Mouse (Mus musculus): Measurements from ENCODE around the gene Arfgap2. TPM values are rescaled to one million over a fixed set of nuclear protein-coding genes. Genes with fewer than 3 reads are reported as not detected.

Gene Arfgap2
- polyA plus RNA-seq, 2 experiments = 25.5 to 50.2 TPM

- no peaks in the 10 kb centered on the region for H3K36me3 ChIP-seq (replicated peaks; ENCODE audit: control insufficient read depth, insufficient read depth, low read depth)
- no peak overlapping the region; the same call in none of the 2 replicates for H3K9ac ChIP-seq (replicated peaks)
- TF ChIP-seq CTCF (IDR thresholded peaks at IDR 0.05; ENCODE audit: low read depth) (no peak), EP300 (IDR thresholded peaks at IDR 0.05; ENCODE audit: low read depth) (peak; percentile 83)
- peaks cover 17 to 27% of the 10 kb centered on the region in 2 experiments for H3K4me1 ChIP-seq (replicated peaks; ENCODE audit: control insufficient read depth in 2 of 2, insufficient read depth in 2 of 2, low read length in 1 of 2)
- peak; percentile 59 to 68 (median 62) for DNase-seq (ENCODE audit: low read depth in 3 of 3, low spot score in 3 of 3)
- ATAC-seq (ENCODE audit: insufficient read depth) = peak; percentile 92
- no peak overlapping the region for H3K27ac ChIP-seq
- no peak overlapping the region for H3K4me3 ChIP-seq (ENCODE audit: insufficient read depth in 1 of 2, low read depth in 2 of 2, low read length in 2 of 2)
- peak overlapping the region; percentile 18 for H3K4me2 ChIP-seq (ENCODE audit: low read depth)
- H3K9me3 ChIP-seq (ENCODE audit: control insufficient read depth, low read length) = no peaks in the 10 kb centered on the region
- no peaks in the 10 kb centered on the region; the same call in 1 of the 2 replicates for H3K27me3 ChIP-seq (ENCODE audit: control insufficient read depth, insufficient read depth, low read length)
- WGBS (ENCODE audit: insufficient replicate concordance) = 38% methylated on average over 5 of the region's 5 CpGs
Observed at GRCm38 (mm10) chr2:91244557-91245228, 20.1 kb upstream of the Arfgap2 start.

- WGBS (ENCODE audit: insufficient replicate concordance) = 68% methylated on average over 4 of the region's 4 CpGs
- Histone ChIP-seq H3K4me3 (ENCODE audit: insufficient read depth in 1 of 2, low read depth in 2 of 2, low read length in 2 of 2) (no peak overlapping the region), H3K9ac (replicated peaks) (no peak overlapping the region), H3K27ac (no peak overlapping the region), H3K36me3 (replicated peaks; ENCODE audit: control insufficient read depth, insufficient read depth, low read depth) (no peaks in the 10 kb centered on the region), H3K4me1 (replicated peaks; ENCODE audit: control insufficient read depth in 2 of 2, insufficient read depth in 2 of 2, low read length in 1 of 2) (peaks cover 12 to 15% of the 10 kb centered on the region in 2 experiments), H3K27me3 (ENCODE audit: control insufficient read depth, insufficient read depth, low read length) (peaks cover 9% of the 10 kb centered on the region), H3K4me2 (ENCODE audit: low read depth) (no peak overlapping the region), H3K9me3 (ENCODE audit: control insufficient read depth, low read length) (no peaks in the 10 kb centered on the region)
- TF ChIP-seq EP300 (IDR thresholded peaks at IDR 0.05; ENCODE audit: low read depth) = no peak
- no peak for TF ChIP-seq CTCF (IDR thresholded peaks at IDR 0.05; ENCODE audit: low read depth)
- DNase-seq (ENCODE audit: low read depth in 3 of 3, low spot score in 3 of 3) (no peak), ATAC-seq (ENCODE audit: insufficient read depth) (no peak)
Observed at GRCm38 (mm10) chr2:91248366-91248765, 16.4 kb upstream of the Arfgap2 start.

- no peak overlapping the region for H3K4me3 ChIP-seq (ENCODE audit: insufficient read depth in 1 of 2, low read depth in 2 of 2, low read length in 2 of 2)
- no peak overlapping the region for H3K4me2 ChIP-seq (ENCODE audit: low read depth)
- H3K27ac ChIP-seq = no peak overlapping the region
- WGBS (ENCODE audit: insufficient replicate concordance) = 58% methylated on average over 4 of the region's 4 CpGs
- no peaks in the 10 kb centered on the region for H3K36me3 ChIP-seq (replicated peaks; ENCODE audit: control insufficient read depth, insufficient read depth, low read depth)
- H3K27me3 ChIP-seq (ENCODE audit: control insufficient read depth, insufficient read depth, low read length) = peaks cover 35% of the 10 kb centered on the region
- ATAC-seq (ENCODE audit: insufficient read depth) (no peak), DNase-seq (ENCODE audit: low read depth in 3 of 3, low spot score in 3 of 3) (no peak)
- H3K4me1 ChIP-seq (replicated peaks; ENCODE audit: control insufficient read depth in 2 of 2, insufficient read depth in 2 of 2, low read length in 1 of 2) = no peaks in the 10 kb centered on the region
- no peaks in the 10 kb centered on the region for H3K9me3 ChIP-seq (ENCODE audit: control insufficient read depth, low read length)
- no peak overlapping the region for H3K9ac ChIP-seq (replicated peaks)
- TF ChIP-seq EP300 (IDR thresholded peaks at IDR 0.05; ENCODE audit: low read depth) (no peak), CTCF (IDR thresholded peaks at IDR 0.05; ENCODE audit: low read depth) (no peak)
Observed at GRCm38 (mm10) chr2:91252001-91252400, 12.8 kb upstream of the Arfgap2 start.

- TF ChIP-seq CTCF (IDR thresholded peaks at IDR 0.05; ENCODE audit: low read depth) (no peak), EP300 (IDR thresholded peaks at IDR 0.05; ENCODE audit: low read depth) (no peak)
- DNase-seq (ENCODE audit: low read depth in 3 of 3, low spot score in 3 of 3) (no peak), ATAC-seq (ENCODE audit: insufficient read depth) (no peak)
- Histone ChIP-seq H3K9ac (replicated peaks) (no peak overlapping the region), H3K27me3 (ENCODE audit: control insufficient read depth, insufficient read depth, low read length) (peaks cover 40% of the 10 kb centered on the region), H3K4me2 (ENCODE audit: low read depth) (no peak overlapping the region), H3K4me1 (replicated peaks; ENCODE audit: control insufficient read depth in 2 of 2, insufficient read depth in 2 of 2, low read length in 1 of 2) (no peaks in the 10 kb centered on the region), H3K36me3 (replicated peaks; ENCODE audit: control insufficient read depth, insufficient read depth, low read depth) (no peaks in the 10 kb centered on the region), H3K4me3 (ENCODE audit: insufficient read depth in 1 of 2, low read depth in 2 of 2, low read length in 2 of 2) (no peak overlapping the region), H3K9me3 (ENCODE audit: control insufficient read depth, low read length) (no peaks in the 10 kb centered on the region), H3K27ac (no peak overlapping the region)
- WGBS (ENCODE audit: insufficient replicate concordance) = 42% methylated on average over 4 of the region's 4 CpGs
Observed at GRCm38 (mm10) chr2:91252512-91252911, 12.3 kb upstream of the Arfgap2 start.

DNA sequence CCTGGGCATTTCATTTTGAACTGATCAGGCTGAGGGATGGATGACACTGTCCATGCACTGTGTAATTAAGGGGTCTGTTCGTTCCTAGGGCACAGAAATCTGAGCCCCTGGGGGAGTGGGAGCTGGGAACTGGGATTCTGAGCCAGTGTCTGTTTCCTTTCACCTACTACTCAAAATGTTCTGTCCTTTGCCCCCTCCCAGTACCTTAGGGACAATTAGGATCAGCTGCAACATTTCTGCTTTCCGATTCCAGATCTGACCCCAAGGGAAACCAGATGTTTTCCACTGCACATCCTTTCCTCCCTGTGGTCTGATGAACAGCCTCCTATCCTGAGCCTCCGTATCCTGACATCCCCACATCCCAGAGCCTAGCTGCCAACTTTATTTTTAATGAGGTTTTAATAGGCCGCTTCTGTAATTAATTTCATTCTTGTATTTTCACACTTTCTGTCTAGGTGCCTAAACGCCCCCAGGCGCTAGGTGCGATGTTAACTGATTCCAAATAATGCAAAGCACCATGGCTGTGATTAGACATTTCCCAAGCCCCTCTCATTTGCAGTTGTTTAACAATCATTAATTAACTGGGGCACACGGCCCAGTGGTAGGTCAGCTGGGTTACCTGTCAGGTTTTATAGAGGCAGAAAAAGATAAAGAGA, 9.9 kb upstream of the Arfgap2 start:
- Histone ChIP-seq H3K4me3 (ENCODE audit: insufficient read depth in 1 of 2, low read depth in 2 of 2, low read length in 2 of 2) (no peak overlapping the region), H3K4me1 (replicated peaks; ENCODE audit: control insufficient read depth in 2 of 2, insufficient read depth in 2 of 2, low read length in 1 of 2) (no peaks in the 10 kb centered on the region), H3K9ac (replicated peaks) (no peak overlapping the region), H3K27ac (no peak overlapping the region), H3K27me3 (ENCODE audit: control insufficient read depth, insufficient read depth, low read length) (peaks cover 49% of the 10 kb centered on the region), H3K9me3 (ENCODE audit: control insufficient read depth, low read length) (no peaks in the 10 kb centered on the region), H3K4me2 (ENCODE audit: low read depth) (no peak overlapping the region), H3K36me3 (replicated peaks; ENCODE audit: control insufficient read depth, insufficient read depth, low read depth) (no peaks in the 10 kb centered on the region)
- WGBS (ENCODE audit: insufficient replicate concordance) = 34% methylated on average over 8 of the region's 8 CpGs
- DNase-seq (ENCODE audit: low read depth in 3 of 3, low spot score in 3 of 3) = no peak
- TF ChIP-seq CTCF (IDR thresholded peaks at IDR 0.05; ENCODE audit: low read depth) (no peak), EP300 (IDR thresholded peaks at IDR 0.05; ENCODE audit: low read depth) (no peak)
- no peak for ATAC-seq (ENCODE audit: insufficient read depth)
